Mouse (Mus musculus): ENCODE measurements at regions not wholly inside any gene's neighbourhood (a gene's known extent, or its start where the extent isn't known, plus 50 kb on each side); places are given as distances from the start of the nearest gene placed in this dataset.
A peak's percentile ranks its signal among the peaks of the same experiment; 100 is the strongest.

DNA sequence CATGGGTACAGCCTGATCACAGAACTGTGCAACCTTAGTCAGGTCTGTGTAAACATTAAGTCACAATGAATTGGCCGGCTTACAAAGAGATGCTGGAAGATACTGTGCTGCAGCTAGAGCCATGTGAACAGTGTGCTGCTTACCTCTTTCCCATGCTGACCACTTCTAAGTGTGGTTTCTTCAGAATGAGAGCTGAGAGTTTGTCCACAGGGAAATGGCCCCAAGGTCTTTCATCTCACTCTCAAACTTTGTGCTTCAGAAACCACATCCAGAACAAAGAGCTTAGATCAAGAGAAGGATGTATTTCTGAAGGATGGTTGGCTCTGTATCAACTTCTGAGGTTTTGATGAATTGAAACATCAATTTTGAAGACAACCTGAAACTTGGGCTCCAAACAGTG lies 165.7 kb downstream of the Lrrc3b start:
- DNase-seq (ENCODE audit: low spot score in 2 of 2) = no peak

DNA sequence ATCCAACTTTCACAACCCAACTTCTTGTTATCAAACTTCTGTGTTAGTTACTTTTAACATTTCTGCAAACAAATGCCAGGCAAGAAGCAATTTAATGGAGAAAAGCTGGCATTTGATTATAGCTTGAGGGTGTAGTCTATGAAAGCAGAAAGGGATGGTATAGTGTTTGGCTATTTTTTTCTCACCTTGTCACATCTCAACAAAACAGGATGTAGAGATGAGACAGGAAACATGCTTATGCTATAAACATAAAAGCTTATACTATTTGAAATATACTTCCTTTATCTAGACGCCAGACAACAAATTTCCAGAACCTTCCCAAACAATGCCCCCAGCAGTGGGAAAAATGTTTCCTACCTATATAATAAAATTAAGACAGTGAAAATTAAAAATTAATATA lies 166.4 kb downstream of the Lrrc3b start:
- DNase-seq (ENCODE audit: low spot score in 2 of 2) = no peak

DNA sequence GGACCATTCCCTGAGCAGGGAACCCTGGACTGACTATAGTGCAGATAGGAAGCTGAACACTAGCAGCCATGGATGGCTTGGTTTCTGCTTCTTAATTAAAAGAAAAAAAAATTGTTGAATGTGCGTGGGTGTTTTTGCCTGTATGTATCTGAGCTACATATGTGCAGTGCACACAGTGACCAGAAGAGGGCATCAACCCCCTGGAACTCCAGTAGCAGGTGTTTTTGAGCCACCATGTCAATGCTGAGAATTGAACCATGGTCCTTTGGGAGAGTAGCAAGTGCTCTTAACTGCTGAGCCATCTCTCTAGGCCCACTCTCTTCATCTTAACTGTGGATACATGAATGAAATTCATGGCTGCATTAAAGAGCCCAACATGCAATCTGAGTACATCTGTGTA lies 172.5 kb downstream of the Lrrc3b start:
- DNase-seq (ENCODE audit: low spot score in 2 of 2) = no peak

DNA sequence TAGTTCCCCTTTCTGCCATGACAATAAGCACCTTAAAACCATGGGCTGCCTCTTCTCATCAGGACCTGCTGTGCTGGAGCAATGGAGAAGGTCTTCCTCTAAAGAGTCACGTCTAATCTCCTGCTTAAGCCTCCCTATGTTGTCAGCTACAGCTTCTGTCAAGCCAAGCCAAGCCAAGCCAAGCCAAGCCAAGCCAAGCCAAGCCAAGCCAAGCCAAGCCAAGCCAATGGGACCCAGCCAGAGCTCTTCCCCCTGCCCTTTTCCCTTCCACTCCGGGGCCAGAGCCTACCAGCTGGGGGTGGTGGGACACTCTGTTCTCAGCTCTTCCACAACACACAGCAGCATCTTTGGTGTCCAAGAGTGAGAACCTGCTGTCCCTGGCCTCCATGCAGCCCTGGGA lies 175.8 kb downstream of the Lrrc3b start:
- DNase-seq (ENCODE audit: low spot score in 2 of 2) = no peak

DNA sequence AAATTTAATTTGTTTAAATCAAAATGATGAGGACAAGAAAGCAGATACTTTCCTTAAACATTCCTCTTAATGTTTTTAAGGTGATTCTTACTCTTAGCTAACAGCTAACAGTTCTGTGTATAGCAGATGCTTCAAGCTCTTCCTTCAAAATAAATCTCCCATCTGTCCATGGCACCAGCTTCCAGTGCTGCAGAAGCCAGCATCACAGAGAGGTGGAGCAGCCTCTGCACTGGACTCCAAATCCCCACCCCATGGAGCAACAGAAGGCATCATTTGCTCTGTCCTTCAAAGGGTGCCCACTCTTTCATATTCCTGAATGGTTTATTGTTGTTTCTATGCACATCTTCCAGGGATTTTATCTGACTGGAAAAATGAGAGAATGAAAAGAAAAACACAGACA lies 183.1 kb downstream of the Lrrc3b start:
- DNase-seq (ENCODE audit: low spot score in 2 of 2) = peak; percentile 9 to 11

DNA sequence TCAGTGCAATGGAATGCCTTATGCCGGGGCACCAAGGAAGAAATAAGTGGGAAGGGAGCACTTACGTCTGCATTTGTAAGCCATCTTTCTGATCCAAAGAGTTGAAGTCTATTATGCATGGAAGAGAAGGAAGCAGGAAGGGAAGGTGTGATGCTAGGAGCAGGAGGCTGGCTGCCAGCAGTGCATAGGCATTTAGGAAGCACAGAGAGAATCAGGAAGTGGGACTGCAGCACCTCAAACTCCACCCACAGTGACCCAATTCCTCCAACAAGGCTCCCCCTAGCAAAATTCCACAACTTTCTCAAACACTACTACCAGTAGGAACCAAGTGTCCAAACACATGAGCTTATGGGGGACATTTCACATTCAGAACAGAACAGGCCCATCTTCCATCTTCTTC lies 233.2 kb downstream of the Lrrc3b start:
- DNase-seq (ENCODE audit: low spot score in 2 of 2) = no peak

DNA sequence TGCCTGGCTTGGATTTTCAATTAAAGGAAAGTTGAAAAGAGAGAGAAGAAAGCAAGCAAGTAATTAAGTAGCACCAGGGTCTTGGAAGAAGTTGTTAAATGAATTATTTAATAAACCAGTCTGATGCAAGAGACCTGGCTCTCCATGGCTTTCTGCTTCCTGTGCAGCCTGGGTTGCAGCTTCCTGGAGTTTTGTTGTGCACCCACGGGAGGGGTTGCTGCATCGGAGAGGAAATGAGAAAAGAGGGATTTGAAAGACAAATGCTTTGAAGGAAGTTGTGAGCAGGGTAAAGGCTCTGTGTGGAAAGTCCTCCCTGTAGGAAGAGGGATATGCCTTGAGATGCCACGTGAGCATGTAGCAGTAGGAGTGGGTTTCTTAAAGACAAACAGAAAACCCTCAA lies 234.5 kb downstream of the Lrrc3b start:
- DNase-seq (ENCODE audit: low spot score in 2 of 2) = no peak

All from left cerebral cortex, adult 18-20 months (tissue).